Mouse (Mus musculus): ENCODE results near the gene Midn. TPM values are rescaled to one million over a fixed set of nuclear protein-coding genes. Genes with fewer than 3 reads are reported as not detected.

The Midn gene
- polyA plus RNA-seq, 1 experiment = 33.8 TPM

GRCm38 (mm10) chr10:80148610-80149290, 678 bp downstream of the Midn start:
- peak overlapping the region; percentile 93 for H3K27ac ChIP-seq (ENCODE audit: insufficient read depth, low read length)
- H3K4me3 ChIP-seq (ENCODE audit: insufficient read depth, low read length) = peak overlapping the region; percentile 86
- TF ChIP-seq POLR2A (IDR thresholded peaks at IDR 0.05; ENCODE audit: extremely low read depth, insufficient read depth, low read length) (no peak), CTCF (IDR thresholded peaks at IDR 0.05; ENCODE audit: extremely low read depth, insufficient read depth, low read length) (peak; percentile 32; the same call in 1 of the 2 replicates)
- peaks cover 2% of the 10 kb centered on the region; the same call in 1 of the 2 replicates for H3K4me1 ChIP-seq (ENCODE audit: control insufficient read depth, insufficient read depth, low read length)

GRCm38 (mm10) chr10:80149291-80150225, 1.5 kb downstream of the Midn start:
- Histone ChIP-seq H3K27ac (ENCODE audit: insufficient read depth, low read length) (peak overlapping the region; percentile 93), H3K4me1 (ENCODE audit: control insufficient read depth, insufficient read depth, low read length) (no peaks in the 10 kb centered on the region; the same call in 1 of the 2 replicates), H3K4me3 (ENCODE audit: insufficient read depth, low read length) (peak overlapping the region; percentile 86)
- TF ChIP-seq POLR2A (IDR thresholded peaks at IDR 0.05; ENCODE audit: extremely low read depth, insufficient read depth, low read length) (peak; percentile 89), CTCF (IDR thresholded peaks at IDR 0.05; ENCODE audit: extremely low read depth, insufficient read depth, low read length) (no peak)

GRCm38 (mm10) chr10:80150226-80151210, 2.4 kb downstream of the Midn start:
- Histone ChIP-seq H3K4me3 (ENCODE audit: insufficient read depth, low read length) (peak overlapping the region; percentile 86), H3K4me1 (ENCODE audit: control insufficient read depth, insufficient read depth, low read length) (no peaks in the 10 kb centered on the region; the same call in 1 of the 2 replicates), H3K27ac (ENCODE audit: insufficient read depth, low read length) (peak overlapping the region; percentile 97)
- TF ChIP-seq CTCF (IDR thresholded peaks at IDR 0.05; ENCODE audit: extremely low read depth, insufficient read depth, low read length) (no peak), POLR2A (IDR thresholded peaks at IDR 0.05; ENCODE audit: extremely low read depth, insufficient read depth, low read length) (no peak)

- no peak for TF ChIP-seq CTCF (IDR thresholded peaks at IDR 0.05; ENCODE audit: extremely low read depth, insufficient read depth, low read length)
- TF ChIP-seq POLR2A (IDR thresholded peaks at IDR 0.05; ENCODE audit: extremely low read depth, insufficient read depth, low read length) = peak; percentile 40; the same call in 1 of the 2 replicates
- no peaks in the 10 kb centered on the region; the same call in 1 of the 2 replicates for H3K4me1 ChIP-seq (ENCODE audit: control insufficient read depth, insufficient read depth, low read length)
- H3K4me3 ChIP-seq (ENCODE audit: insufficient read depth, low read length) = peak overlapping the region; percentile 86
- peak overlapping the region; percentile 97 for H3K27ac ChIP-seq (ENCODE audit: insufficient read depth, low read length)
These were observed 3.4 kb downstream of the Midn start for GRCm38 (mm10) chr10:80151211-80152034.

GRCm38 (mm10) chr10:80152071-80152872, 4.2 kb downstream of the Midn start:
- Histone ChIP-seq H3K27ac (ENCODE audit: insufficient read depth, low read length) (peak overlapping the region; percentile 97), H3K4me1 (ENCODE audit: control insufficient read depth, insufficient read depth, low read length) (no peaks in the 10 kb centered on the region; the same call in 1 of the 2 replicates), H3K4me3 (ENCODE audit: insufficient read depth, low read length) (peak overlapping the region; percentile 86)
- TF ChIP-seq POLR2A (IDR thresholded peaks at IDR 0.05; ENCODE audit: extremely low read depth, insufficient read depth, low read length) (no peak), CTCF (IDR thresholded peaks at IDR 0.05; ENCODE audit: extremely low read depth, insufficient read depth, low read length) (no peak)

GRCm38 (mm10) chr10:80152873-80153260, 4.8 kb downstream of the Midn start:
- peak overlapping the region; percentile 86; the same call in 1 of the 2 replicates for H3K4me3 ChIP-seq (ENCODE audit: insufficient read depth, low read length)

GRCm38 (mm10) chr10:80153713-80154112, 5.6 kb downstream of the Midn start:
- H3K4me3 ChIP-seq (ENCODE audit: insufficient read depth, low read length) = no peak overlapping the region
- no peaks in the 10 kb centered on the region; the same call in 1 of the 2 replicates for H3K4me1 ChIP-seq (ENCODE audit: control insufficient read depth, insufficient read depth, low read length)
- TF ChIP-seq CTCF (IDR thresholded peaks at IDR 0.05; ENCODE audit: extremely low read depth, insufficient read depth, low read length) = no peak
- no peak for TF ChIP-seq POLR2A (IDR thresholded peaks at IDR 0.05; ENCODE audit: extremely low read depth, insufficient read depth, low read length)
- no peak overlapping the region for H3K27ac ChIP-seq (ENCODE audit: insufficient read depth, low read length)

More at GRCm38 (mm10) chr10:80152873-80153260, 4.8 kb downstream of the Midn start:
- TF ChIP-seq POLR2A (IDR thresholded peaks at IDR 0.05; ENCODE audit: extremely low read depth, insufficient read depth, low read length) (no peak), CTCF (IDR thresholded peaks at IDR 0.05; ENCODE audit: extremely low read depth, insufficient read depth, low read length) (no peak)
- Histone ChIP-seq H3K4me1 (ENCODE audit: control insufficient read depth, insufficient read depth, low read length) (no peaks in the 10 kb centered on the region; the same call in 1 of the 2 replicates), H3K27ac (ENCODE audit: insufficient read depth, low read length) (peak overlapping the region; percentile 97; the same call in 1 of the 2 replicates)
